Mouse (Mus musculus) C2C12 (cell line): ENCODE measurements around the gene Nptx1. TPM values are rescaled to one million over a fixed set of nuclear protein-coding genes. Genes with fewer than 3 reads are reported as not detected.

Experiments
- H3K27me3 ChIP-seq: one replicate; pipeline ENCODE4 v1.6.1; 2011; ENCODE audit not compliant: control insufficient read depth, insufficient read depth, insufficient read length
- H3K36me3 ChIP-seq: one replicate; pipeline ENCODE4 v1.6.1; 2011; ENCODE audit not compliant: control insufficient read depth, insufficient read depth
- H3K4me3 ChIP-seq: one replicate; pipeline ENCODE4 v1.5.1; 2011; ENCODE audit warnings: mild to moderate bottlenecking, control low read depth; ENCODE audit not compliant: poor library complexity, insufficient read depth, severe bottlenecking
- H3K79me2 ChIP-seq: one replicate; pipeline ENCODE4 v1.6.1; 2011; ENCODE audit not compliant: control insufficient read depth, insufficient read depth
- H3K79me3 ChIP-seq: one replicate; pipeline ENCODE4 v1.6.1; 2011; ENCODE audit warnings: low read depth, control low read depth
- H3ac ChIP-seq: one replicate; pipeline ENCODE3; 2011; ENCODE audit warnings: low read depth; ENCODE audit not compliant: control insufficient read depth, insufficient read length
- CEBPB ChIP-seq: IDR thresholded peaks from one replicate; pipeline ENCODE4 v1.6.1; 2011; ENCODE audit warnings: low read depth, mild to moderate bottlenecking, control low read depth, moderate library complexity
- CTCF ChIP-seq: IDR thresholded peaks from one replicate; pipeline ENCODE4 v1.5.1; 2011; ENCODE audit not compliant: control insufficient read depth, insufficient read depth, insufficient read length
- FOSL1 ChIP-seq: IDR thresholded peaks from one replicate; pipeline ENCODE4 v1.8.0; 2011; ENCODE audit warnings: mild to moderate bottlenecking, low read length; ENCODE audit not compliant: poor library complexity, insufficient read depth, severe bottlenecking
- MAX ChIP-seq: IDR thresholded peaks from one replicate; pipeline ENCODE4 v1.6.1; 2011; ENCODE audit warnings: mild to moderate bottlenecking, control low read depth
- MYOD1 ChIP-seq: IDR thresholded peaks from one replicate; pipeline ENCODE4 v1.6.1; 2011; ENCODE audit warnings: low read depth; ENCODE audit not compliant: control insufficient read depth, insufficient read length
- MYOG ChIP-seq: IDR thresholded peaks from one replicate; pipeline ENCODE4 v1.6.1; 2011; ENCODE audit not compliant: control insufficient read depth, insufficient read length; ENCODE audit errors: extremely low read depth
- USF1 ChIP-seq: IDR thresholded peaks from one replicate; pipeline ENCODE4 v1.6.1; 2011; ENCODE audit warnings: low read depth, mild to moderate bottlenecking, control low read depth, moderate library complexity
- polyA plus RNA-seq: library from polyadenylated mRNA; unstranded; fragments of >200 nt; fragmentation: generic; extraction: Trizol; gene quantifications from one replicate; pipeline ENCODE4 v1.2.1, GENCODE M21; 2012; ENCODE audit warnings: missing spikeins

Nptx1 gene
- polyA plus RNA-seq, 1 experiment = 30.2 TPM

DNA sequence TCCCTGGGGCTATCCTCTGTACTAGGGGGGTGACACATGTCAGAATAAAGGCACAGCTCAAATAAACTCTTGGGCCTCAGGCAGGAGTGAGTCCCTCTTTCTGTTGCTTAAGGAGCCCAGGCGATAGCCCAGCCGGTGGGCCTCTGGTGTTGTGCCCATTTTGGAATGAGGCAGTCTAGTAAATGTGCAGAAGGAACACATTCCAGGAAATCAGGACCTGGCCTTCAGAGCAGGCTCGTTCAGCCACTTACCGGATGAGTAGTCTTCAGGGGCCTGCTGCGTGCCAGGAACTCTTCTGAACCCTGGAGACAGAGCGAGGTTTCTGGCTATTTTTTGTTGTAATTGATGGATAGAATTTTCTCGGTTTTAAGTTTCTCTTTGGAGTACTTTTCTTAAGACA is 7.2 kb upstream of the Nptx1 start:
- H3K79me2 ChIP-seq = no peaks in the 10 kb centered on the region
- TF ChIP-seq MYOG (no peak), FOSL1 (no peak), MYOD1 (no peak), CTCF (no peak), USF1 (no peak), CEBPB (no peak), MAX (no peak)
- peaks cover 3% of the 10 kb centered on the region for H3K27me3 ChIP-seq
- H3K79me3 ChIP-seq = no peaks in the 10 kb centered on the region
- H3ac ChIP-seq = no peak overlapping the region
- no peaks in the 10 kb centered on the region for H3K36me3 ChIP-seq
- no peak overlapping the region for H3K4me3 ChIP-seq

DNA sequence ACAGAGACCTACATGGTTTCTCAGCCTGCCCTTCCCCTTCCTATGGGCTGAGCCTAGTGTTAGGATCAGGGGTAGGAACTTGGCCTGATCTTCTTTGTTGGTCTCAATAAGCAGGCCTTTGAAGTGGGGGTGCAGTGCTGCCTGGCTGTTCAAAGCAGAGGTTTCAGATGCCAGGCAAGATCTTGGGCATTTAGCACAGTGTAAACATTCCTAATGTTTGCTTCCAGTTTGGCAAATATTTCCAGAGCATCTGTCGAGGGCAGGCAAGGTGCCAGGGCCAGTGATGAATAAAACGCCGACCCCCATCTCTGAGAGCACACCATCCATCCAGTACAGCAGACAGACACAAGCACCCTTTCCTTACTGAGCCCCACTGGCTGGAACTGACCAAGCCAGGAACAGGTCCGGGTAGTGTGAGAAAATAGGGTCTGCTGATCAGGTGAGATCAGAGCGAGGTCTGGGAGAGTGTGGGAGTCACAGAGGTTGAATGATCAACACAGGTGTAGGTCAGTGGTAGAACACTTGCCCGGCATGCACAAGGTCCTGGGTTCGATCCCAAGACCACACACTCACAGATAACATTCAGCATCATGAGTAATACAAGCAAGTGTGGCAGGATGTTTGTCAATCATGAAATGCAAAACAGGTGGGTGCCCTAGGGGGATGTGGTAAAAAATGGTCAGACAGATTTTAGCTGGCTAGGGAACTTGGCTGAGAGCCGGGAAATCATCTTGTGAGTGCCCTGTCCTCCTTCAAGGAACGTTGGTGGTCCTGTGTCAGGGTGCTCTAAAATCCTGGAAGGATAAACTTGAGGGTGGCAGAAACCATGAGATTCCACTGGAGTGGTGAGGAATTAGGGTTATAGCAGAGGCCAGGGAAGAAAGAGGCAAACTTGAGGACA is 5.6 kb upstream of the Nptx1 start:
- peaks cover 7% of the 10 kb centered on the region for H3K27me3 ChIP-seq
- H3K36me3 ChIP-seq = no peaks in the 10 kb centered on the region
- peak; percentile 85 for TF ChIP-seq MYOD1
- TF ChIP-seq MYOG = no peak
- no peak for TF ChIP-seq CEBPB
- H3ac ChIP-seq = no peak overlapping the region
- no peaks in the 10 kb centered on the region for H3K79me3 ChIP-seq
- H3K4me3 ChIP-seq = no peak overlapping the region
- no peaks in the 10 kb centered on the region for H3K79me2 ChIP-seq

DNA sequence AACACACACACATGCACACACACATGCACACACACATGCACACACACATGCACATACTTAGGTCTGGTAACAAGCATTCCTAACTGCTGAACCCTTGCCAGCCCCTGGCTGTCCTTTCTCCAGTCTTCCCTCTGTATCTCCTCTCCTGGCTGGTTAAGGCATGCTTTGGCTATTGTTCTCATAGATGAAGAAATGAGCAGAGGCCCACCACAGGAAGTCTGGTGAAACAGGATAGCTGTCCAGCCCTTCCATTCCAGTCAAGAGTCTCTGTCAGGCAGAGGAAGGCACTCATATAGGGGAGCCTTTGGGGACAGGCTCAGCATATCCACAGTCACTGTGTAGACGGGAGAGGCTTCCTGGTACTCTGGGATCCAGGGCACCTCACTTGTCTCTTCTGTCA is 4.7 kb upstream of the Nptx1 start:
- Histone ChIP-seq H3ac (no peak overlapping the region), H3K4me3 (no peak overlapping the region), H3K27me3 (peaks cover 7% of the 10 kb centered on the region), H3K79me3 (no peaks in the 10 kb centered on the region), H3K36me3 (no peaks in the 10 kb centered on the region), H3K79me2 (peaks cover 1% of the 10 kb centered on the region)
- TF ChIP-seq FOSL1 (no peak), MAX (no peak), CTCF (no peak), MYOG (no peak), CEBPB (no peak), MYOD1 (no peak), USF1 (no peak)

DNA sequence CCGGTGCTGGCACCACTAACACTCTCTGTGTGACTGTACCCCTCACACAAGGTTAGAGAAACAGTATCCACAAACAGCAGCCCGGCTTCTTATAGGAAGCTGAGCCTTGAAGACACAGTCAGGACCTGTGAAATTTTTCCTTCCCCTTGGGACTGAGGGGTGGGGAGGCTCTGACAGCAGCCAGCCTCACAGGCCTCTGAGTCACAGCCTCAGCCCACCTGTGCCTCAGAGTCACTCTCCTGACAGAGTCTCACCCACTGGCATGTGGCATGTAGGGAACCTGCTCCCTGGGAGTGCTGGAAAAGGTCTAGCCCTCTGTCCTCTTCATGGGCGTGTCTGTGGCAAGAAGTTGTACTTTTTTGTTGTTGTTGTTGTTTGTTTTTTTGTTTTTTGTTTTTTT is 3.9 kb upstream of the Nptx1 start:
- peaks cover 10% of the 10 kb centered on the region for H3K79me2 ChIP-seq
- H3K36me3 ChIP-seq = no peaks in the 10 kb centered on the region
- H3K79me3 ChIP-seq = peaks cover under 1% of the 10 kb centered on the region
- H3K4me3 ChIP-seq = no peak overlapping the region
- H3K27me3 ChIP-seq = peaks cover 7% of the 10 kb centered on the region
- peak; percentile 98 for TF ChIP-seq MYOD1
- peak; percentile 63 for TF ChIP-seq FOSL1
- no peak for TF ChIP-seq MYOG
- no peak for TF ChIP-seq CTCF
- no peak for TF ChIP-seq CEBPB
- no peak for TF ChIP-seq USF1
- TF ChIP-seq MAX = peak; percentile 19
- no peak overlapping the region for H3ac ChIP-seq

DNA sequence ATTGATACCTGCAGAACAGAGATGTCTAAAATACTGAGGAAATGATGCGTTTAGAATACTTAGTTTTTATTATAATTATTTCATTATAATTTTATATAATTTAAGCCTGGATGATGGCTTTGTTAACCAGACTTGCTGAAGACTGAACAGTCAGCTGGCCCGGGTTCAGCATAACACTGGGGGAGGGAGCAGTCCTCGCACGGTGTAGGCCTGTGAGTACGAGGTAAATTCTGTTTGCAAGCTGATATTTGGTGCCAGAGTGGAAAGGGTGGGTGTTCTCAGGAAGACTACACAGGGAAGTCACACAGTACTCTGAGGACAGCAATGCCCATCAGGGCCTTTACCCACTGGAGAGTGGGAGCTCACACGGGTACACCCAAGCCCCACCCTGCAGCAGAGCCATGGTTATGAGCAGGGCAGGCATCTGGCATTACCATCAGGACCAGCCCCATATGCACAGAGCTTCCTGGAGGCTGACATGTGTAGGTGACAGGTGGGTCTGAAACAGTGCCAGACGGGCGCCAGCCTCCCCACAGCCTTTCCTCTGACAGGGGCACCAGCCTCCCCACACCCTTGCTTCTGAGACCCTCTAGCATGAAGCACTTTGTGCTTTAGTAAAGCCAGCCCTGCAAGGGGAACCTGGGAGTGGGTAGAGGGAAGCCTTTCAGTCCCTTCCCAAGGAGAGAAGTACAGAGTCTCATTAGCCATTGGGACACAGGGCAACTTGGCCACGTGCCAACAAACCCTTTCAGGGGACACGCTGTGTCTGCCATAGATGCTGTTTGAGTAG is 3.2 kb upstream of the Nptx1 start:
- TF ChIP-seq MYOD1 = no peak
- no peak for TF ChIP-seq MYOG
- no peak for TF ChIP-seq CTCF
- no peak for TF ChIP-seq MAX
- peaks cover 7% of the 10 kb centered on the region for H3K27me3 ChIP-seq
- H3ac ChIP-seq = no peak overlapping the region
- peaks cover 1% of the 10 kb centered on the region for H3K79me3 ChIP-seq
- H3K36me3 ChIP-seq = no peaks in the 10 kb centered on the region
- no peak overlapping the region for H3K4me3 ChIP-seq
- H3K79me2 ChIP-seq = peaks cover 17% of the 10 kb centered on the region

DNA sequence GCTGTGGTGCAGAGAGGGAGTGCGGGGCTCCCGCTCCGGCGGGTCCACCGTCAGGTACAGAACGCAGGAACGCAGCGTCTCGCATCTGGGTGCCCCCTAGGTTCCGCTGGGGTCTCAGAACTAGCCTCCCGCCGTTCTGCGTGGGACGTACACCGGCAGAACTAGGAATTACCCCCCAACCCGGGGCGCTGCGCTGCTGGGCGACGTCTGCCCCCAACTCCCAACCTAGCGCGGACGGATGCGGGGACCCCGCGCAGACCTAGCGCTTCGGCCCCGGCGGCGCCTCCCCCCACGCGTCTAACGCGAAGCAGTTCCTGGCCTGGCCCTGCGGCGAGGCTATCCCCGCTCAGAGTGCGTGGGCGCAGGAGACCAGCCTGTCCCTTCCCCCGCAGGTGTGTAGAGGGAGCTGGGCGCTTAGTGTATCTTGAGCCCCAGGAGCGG is 1.8 kb upstream of the Nptx1 start:
- Histone ChIP-seq H3K79me2 (peaks cover 24% of the 10 kb centered on the region), H3K36me3 (no peaks in the 10 kb centered on the region), H3ac (peak overlapping the region; percentile 47), H3K27me3 (peaks cover 7% of the 10 kb centered on the region), H3K79me3 (peaks cover 1% of the 10 kb centered on the region), H3K4me3 (no peak overlapping the region)
- TF ChIP-seq CTCF = no peak
- TF ChIP-seq FOSL1 = no peak
- no peak for TF ChIP-seq CEBPB
- no peak for TF ChIP-seq USF1
- TF ChIP-seq MAX = no peak
- no peak for TF ChIP-seq MYOG
- no peak for TF ChIP-seq MYOD1
